Mouse (Mus musculus): ENCODE results near the gene Farp2.

DNA sequence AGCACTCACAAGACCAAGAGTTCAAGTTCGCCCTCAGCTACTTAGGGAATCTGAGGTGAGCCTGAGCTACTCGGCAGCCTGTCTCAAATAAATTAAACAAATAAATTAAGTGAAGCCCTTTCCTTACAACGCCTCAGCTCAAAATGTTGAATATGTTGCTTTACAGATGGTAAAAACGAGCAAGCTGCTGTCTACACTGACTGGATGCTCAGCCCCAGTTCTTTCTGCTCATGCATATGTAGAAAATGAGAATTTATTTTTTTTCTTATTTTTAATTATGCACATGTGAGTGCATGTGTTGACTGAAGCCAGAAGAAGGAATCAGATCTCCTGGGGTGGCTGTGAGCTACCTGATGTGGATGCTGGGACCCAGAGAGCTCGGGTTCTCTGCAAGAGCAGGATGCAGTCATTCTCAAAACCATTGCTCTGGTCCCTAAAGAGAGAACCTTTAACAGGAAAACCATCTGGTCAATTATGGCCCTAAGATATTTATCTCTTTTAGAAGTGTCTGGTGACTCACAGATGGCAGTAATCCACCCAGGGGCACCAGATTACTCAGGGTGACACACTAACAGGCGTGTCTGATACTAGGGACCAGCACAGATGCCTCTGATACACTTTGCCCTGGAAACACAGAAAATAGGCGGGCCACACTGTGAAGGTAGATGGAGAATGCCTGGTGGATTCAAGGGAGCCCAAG, 144.6 kb downstream of the Farp2 start:
- TF ChIP-seq POLR2A (IDR thresholded peaks at IDR 0.05; ENCODE audit: control insufficient read depth, low read depth, low read length) (no peak), CTCF (IDR thresholded peaks at IDR 0.05; ENCODE audit: control insufficient read depth, insufficient read depth, insufficient replicate concordance, low read depth, low read length) (no peak)

Data from testis, adult 2 months (tissue).